Mouse (Mus musculus): Measurements from ENCODE around the gene Klre1.
"Not testable (repeated sequence)": the region's sequence is repeated elsewhere in the genome, so short reads cannot be mapped to it uniquely, and the experiment has no call there.

The Klre1 gene

DNA sequence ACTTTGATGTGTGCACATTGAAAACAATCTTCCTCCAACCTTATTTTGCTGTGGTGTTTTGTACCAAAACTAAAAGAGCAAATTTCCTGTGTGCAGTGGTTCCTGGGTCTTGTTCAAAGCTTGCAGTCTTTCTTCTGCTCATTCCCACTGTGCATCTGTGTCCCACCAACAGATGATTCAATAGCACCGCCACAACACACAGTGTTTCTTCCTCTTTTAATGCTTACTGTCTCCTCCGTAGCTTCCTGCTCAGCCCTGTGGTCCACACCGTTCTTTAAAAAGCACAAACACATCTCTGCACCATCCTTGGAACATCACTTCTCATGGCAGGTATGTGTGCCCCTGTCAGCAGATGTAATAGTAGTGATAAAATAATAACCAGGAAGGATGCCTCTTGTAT, 13.8 kb downstream of the Klre1 start, which contains the start of gene Klrd1:
Klrd1 (plus strand) TSS at position 275 of the 400 bp plus-strand sequence.
- no peak for DNase-seq

DNA sequence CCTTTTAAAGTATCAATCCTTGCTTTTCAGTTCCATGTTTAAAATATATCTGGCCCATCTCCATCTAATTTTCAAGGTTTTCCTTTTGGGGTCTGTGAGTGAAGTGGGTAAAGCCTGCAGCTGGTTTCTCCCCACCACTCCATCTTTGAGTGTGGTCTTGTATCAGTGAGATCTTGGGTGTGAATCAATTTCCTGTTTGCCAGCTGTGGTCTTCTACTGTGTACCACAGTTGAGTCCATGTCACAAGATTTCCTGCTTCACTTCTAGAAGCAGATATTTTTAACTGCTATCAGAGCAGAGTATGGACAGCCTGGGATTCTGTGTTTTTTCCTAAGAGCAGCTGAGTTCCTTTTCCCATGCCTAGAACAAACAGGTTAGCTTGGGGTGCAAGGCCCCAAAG, 30.7 kb downstream of the Klre1 start:
- DNase-seq = no peak

DNA sequence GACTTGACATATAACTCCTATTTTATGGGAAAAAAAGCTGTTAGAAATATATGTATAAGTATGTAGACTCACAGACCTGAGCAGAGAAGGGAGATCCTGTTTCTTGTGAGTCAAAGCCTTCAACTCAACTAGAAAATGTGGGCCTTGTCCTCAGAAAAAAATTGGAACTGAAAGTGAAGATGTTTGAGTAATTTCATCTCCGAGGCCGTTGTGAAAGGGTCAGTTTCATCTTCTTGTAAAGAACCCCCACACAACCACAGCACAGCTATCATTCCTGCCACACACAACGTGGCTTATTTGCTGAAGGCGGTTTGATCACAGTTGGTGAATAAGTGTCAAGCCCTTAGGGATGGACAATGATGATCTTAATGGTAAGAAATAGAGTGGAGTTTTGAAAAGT, 46.0 kb downstream of the Klre1 start, which contains the start of gene Klrk1:
Klrk1 (minus strand) TSS at position 130 of the 400 bp plus-strand sequence.
- no peak for DNase-seq

DNA sequence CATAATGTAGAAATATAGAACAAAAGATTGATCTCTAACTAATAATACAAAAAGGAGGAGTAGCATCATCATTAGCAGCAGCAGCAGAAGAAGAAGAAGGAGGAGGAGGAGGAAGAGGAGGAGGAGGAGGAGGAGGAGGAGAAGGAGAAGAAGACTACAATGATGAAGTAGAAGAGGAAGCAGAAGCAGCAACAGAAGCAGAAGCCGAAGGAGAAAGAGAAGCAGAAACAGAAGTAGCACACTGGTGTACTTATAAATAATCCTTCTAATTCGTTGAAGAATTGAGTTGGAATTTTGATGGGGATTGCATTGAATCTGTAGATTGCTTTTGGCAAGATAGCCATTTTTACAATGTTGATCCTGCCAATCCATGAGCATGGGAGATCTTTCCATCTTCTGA, 53.3 kb downstream of the Klre1 start:
- not testable (repeated sequence) for DNase-seq
